Mouse (Mus musculus) intestine, postnatal 0 days (tissue): ENCODE data around the gene Kmt5b. TPM values are rescaled to one million over a fixed set of nuclear protein-coding genes. Genes with fewer than 3 reads are reported as not detected.

Experiments
- ATAC-seq: fragments of 200-750 bp; cut with Nextera tagmentation; 2 replicates; pipeline ENCODE4 v1.8.0; 2017; ENCODE audit warnings: mild to moderate bottlenecking, moderate TSS enrichment, moderate library complexity
- H3K27ac ChIP-seq: fragments of 300-500 bp; sonication (generic); 2 replicates; pipeline ENCODE4 v1.5.1; 2014; ENCODE audit warnings: mild to moderate bottlenecking, low read depth, low read length, moderate library complexity
- H3K27me3 ChIP-seq: fragments of 300-500 bp; sonication (generic); replicated peaks from 2 replicates; pipeline ENCODE4 v1.6.1; 2014; ENCODE audit warnings: low read length, mixed read lengths; ENCODE audit not compliant: control insufficient read depth, insufficient read depth
- H3K36me3 ChIP-seq: fragments of 300-500 bp; sonication (generic); 2 replicates; pipeline ENCODE4 v1.6.1; 2014; ENCODE audit warnings: mild to moderate bottlenecking, moderate library complexity; ENCODE audit not compliant: control insufficient read depth, insufficient read depth
- H3K4me1 ChIP-seq: fragments of 300-500 bp; sonication (generic); replicated peaks from 2 replicates; pipeline ENCODE4 v1.6.1; 2014; ENCODE audit warnings: antibody characterized with exemption, low read length, mixed read lengths; ENCODE audit not compliant: control insufficient read depth, insufficient read depth
- H3K4me2 ChIP-seq: fragments of 300-500 bp; sonication (generic); replicated peaks from 2 replicates; pipeline ENCODE4 v1.6.1; 2014; ENCODE audit warnings: low read depth, mild to moderate bottlenecking, moderate library complexity
- H3K4me3 ChIP-seq: fragments of 300-500 bp; sonication (generic); 2 replicates; pipeline ENCODE4 v1.5.1; 2014; ENCODE audit warnings: low read depth, low read length
- H3K9ac ChIP-seq: fragments of 300-500 bp; sonication (generic); 2 replicates; pipeline ENCODE4 v1.6.1; 2014; ENCODE audit warnings: mild to moderate bottlenecking, low read depth, low read length
- H3K9me3 ChIP-seq: fragments of 300-500 bp; sonication (generic); 2 replicates; pipeline ENCODE4 v1.6.1; 2016; ENCODE audit warnings: mixed run types; ENCODE audit not compliant: control insufficient read depth
- CTCF ChIP-seq: sonication (generic); IDR thresholded peaks from 2 replicates; pipeline ENCODE4 v1.5.1; 2016; ENCODE audit warnings: low read depth, mild to moderate bottlenecking, control low read depth, antibody characterized with exemption, moderate library complexity
- WGBS: fragments of 180-500 bp; shearing (Covaris S2); extraction: QIAGEN DNeasy Blood & Tissue Kit; methylation state at CpG from one replicate; pipeline ENCODE4 v1.1.7; 2014; 5-methylcytosine and 5-hydroxymethylcytosine counted together
- polyA plus RNA-seq: library from polyadenylated mRNA; unstranded; fragments of >200 nt; fragmentation: Nextera tagmentation; extraction: Ambion mirVana; gene quantifications from 2 replicates; pipeline ENCODE4 v1.2.1, GENCODE M21; 2015

The Kmt5b gene
- polyA plus RNA-seq, 1 experiment from 2014 or later: 10.4 TPM

GRCm38 (mm10) chr19:3819899-3820444 is 52.8 kb downstream of the Kmt5b start:
- ATAC-seq: peak; percentile 32; the same call in 1 of the 2 replicates
- H3K9me3 ChIP-seq: no peaks in the 10 kb centered on the region
- no peak overlapping the region for H3K9ac ChIP-seq
- no peak overlapping the region for H3K4me2 ChIP-seq
- H3K27me3 ChIP-seq: no peaks in the 10 kb centered on the region
- TF ChIP-seq CTCF: no peak
- peaks cover 15% of the 10 kb centered on the region for H3K36me3 ChIP-seq
- H3K4me3 ChIP-seq: no peak overlapping the region
- H3K27ac ChIP-seq: 0 out of 2 replicates have a peak overlapping the region, but pooled peaks have one; percentile 21
- WGBS: 46% methylated on average over 2 of the region's 2 CpGs
- H3K4me1 ChIP-seq: no peaks in the 10 kb centered on the region; the same call in 1 of the 2 replicates

- TF ChIP-seq CTCF: no peak
- no peaks in the 10 kb centered on the region for H3K36me3 ChIP-seq
- no peaks in the 10 kb centered on the region for H3K9me3 ChIP-seq
- H3K27me3 ChIP-seq: no peaks in the 10 kb centered on the region
- peak; percentile 76 for ATAC-seq
- no peak overlapping the region for H3K4me3 ChIP-seq
- H3K4me1 ChIP-seq: no peaks in the 10 kb centered on the region; the same call in 1 of the 2 replicates
- peak overlapping the region; percentile 17; the same call in 1 of the 2 replicates for H3K27ac ChIP-seq
- H3K4me2 ChIP-seq: no peak overlapping the region
- no peak overlapping the region for H3K9ac ChIP-seq
These were observed 57.8 kb downstream of the Kmt5b start for GRCm38 (mm10) chr19:3825044-3825443.

- no peak for TF ChIP-seq CTCF
- no peaks in the 10 kb centered on the region for H3K9me3 ChIP-seq
- H3K4me1 ChIP-seq: peaks cover 13% of the 10 kb centered on the region
- H3K4me3 ChIP-seq: no peak overlapping the region
- 67% methylated on average over 3 of the region's 3 CpGs for WGBS
- H3K9ac ChIP-seq: no peak overlapping the region
- H3K27ac ChIP-seq: peak overlapping the region; percentile 46
- no peak overlapping the region for H3K4me2 ChIP-seq
- no peaks in the 10 kb centered on the region for H3K27me3 ChIP-seq
- no peaks in the 10 kb centered on the region for H3K36me3 ChIP-seq
- ATAC-seq: no peak
These were observed 62.6 kb downstream of the Kmt5b start for GRCm38 (mm10) chr19:3829863-3830262.

GRCm38 (mm10) chr19:3831716-3832115 is 64.5 kb downstream of the Kmt5b start:
- Histone ChIP-seq H3K4me2 (no peak overlapping the region), H3K36me3 (no peaks in the 10 kb centered on the region), H3K27ac (peak overlapping the region; percentile 68), H3K4me1 (peaks cover 13% of the 10 kb centered on the region), H3K27me3 (no peaks in the 10 kb centered on the region), H3K9ac (no peak overlapping the region), H3K4me3 (no peak overlapping the region), H3K9me3 (no peaks in the 10 kb centered on the region)
- peak; percentile 84 for ATAC-seq
- 37% methylated on average over 8 of the region's 8 CpGs for WGBS
- no peak for TF ChIP-seq CTCF

- TF ChIP-seq CTCF: 0 out of 2 replicates have a peak, but pooled peaks have one; percentile 2
- Histone ChIP-seq H3K9me3 (no peaks in the 10 kb centered on the region), H3K9ac (no peak overlapping the region), H3K4me3 (no peak overlapping the region), H3K36me3 (no peaks in the 10 kb centered on the region), H3K4me2 (0 out of 2 replicates have a peak overlapping the region, but pooled peaks have one; percentile 17), H3K4me1 (peaks cover 13% of the 10 kb centered on the region), H3K27me3 (no peaks in the 10 kb centered on the region), H3K27ac (peak overlapping the region; percentile 92)
- ATAC-seq: peak; percentile 66
- WGBS: 27% methylated on average over 4 of the region's 4 CpGs
These were observed 65.7 kb downstream of the Kmt5b start for GRCm38 (mm10) chr19:3832851-3833353.

- no peaks in the 10 kb centered on the region for H3K9me3 ChIP-seq
- WGBS: 62% methylated on average over 7 of the region's 7 CpGs
- ATAC-seq: peak; percentile 22
- no peaks in the 10 kb centered on the region for H3K27me3 ChIP-seq
- H3K4me2 ChIP-seq: no peak overlapping the region
- TF ChIP-seq CTCF: no peak
- H3K4me1 ChIP-seq: peaks cover 13% of the 10 kb centered on the region
- H3K36me3 ChIP-seq: no peaks in the 10 kb centered on the region
- peak overlapping the region; percentile 92 for H3K27ac ChIP-seq
- H3K4me3 ChIP-seq: no peak overlapping the region
- H3K9ac ChIP-seq: no peak overlapping the region
These were observed 67.1 kb downstream of the Kmt5b start for GRCm38 (mm10) chr19:3834301-3834700.
